Mouse (Mus musculus) thymus, adult 2 months (tissue): Measurements from ENCODE around the gene Sestd1.

Source experiments
- CTCF ChIP-seq: fragments of 200-500 bp; IDR thresholded peaks from 2 replicates; pipeline ENCODE4 v1.5.1; 2012; ENCODE audit warnings: mild to moderate bottlenecking, control low read depth, low read length, moderate library complexity, borderline replicate concordance; ENCODE audit not compliant: control insufficient read depth, poor library complexity, insufficient read depth; ENCODE audit errors: extremely low read depth
- POLR2A ChIP-seq: fragments of 200-500 bp; IDR thresholded peaks from 2 replicates; pipeline ENCODE4 v1.6.1; 2012; ENCODE audit warnings: mild to moderate bottlenecking, low read length, control low read depth, moderate library complexity; ENCODE audit not compliant: control insufficient read depth, poor library complexity, insufficient read depth; ENCODE audit errors: extremely low read depth

- TF ChIP-seq POLR2A: no peak
- TF ChIP-seq CTCF: no peak
Measured at GRCm38 (mm10) chr2:77220960-77221359, 59.4 kb downstream of the Sestd1 start.
